8 mouse cellular contexts compared by ENCODE assay signal in genomic region chr3:88133187-88133771, GRCm38 (mm10). TPM values are rescaled to one million over a fixed set of nuclear protein-coding genes. Genes with fewer than 3 reads are reported as not detected.
DNase-seq lines count a peak whose midpoint lies in the region; TF ChIP-seq lines count a peak whose summit lies in the region.

No protein-coding gene starts in this region.

- intact Hi-C loops in heart, postnatal 14 days (cut with DNase I), result loop anchor here (5.0 kb wide), 1 partner anchor 41 kb away; no protein-coding TSS in a partner anchor

- peak; percentile 88 for DNase-seq in gastrocnemius, adult 18-20 months (ENCODE audit: low spot score)
- no peak for DNase-seq in gastrocnemius, postnatal 4 days (ENCODE audit: low spot score in 2 of 2)
- peak; percentile 23 to 26 for DNase-seq in B cell, adult 2 months
- peak; percentile 73 for DNase-seq in heart, postnatal 14 days
- no peak for DNase-seq in adrenal gland, postnatal 10 days
- no peak for DNase-seq in urinary bladder, postnatal 14 days (ENCODE audit: low spot score)
- no peak for DNase-seq in right cerebral cortex, postnatal 14 days

- 0 out of 2 replicates have a peak, but pooled peaks have one; percentile 13 for TF ChIP-seq CTCF in cortical plate, adult 2 months (IDR thresholded peaks at IDR 0.05; ENCODE audit: extremely low read depth, insufficient read depth, low read length)

- peaks cover 2% of the 10 kb centered on the region; the same call in 1 of the 2 replicates for H3K4me1 ChIP-seq in cortical plate, adult 2 months (ENCODE audit: control insufficient read depth, insufficient read depth, low read length)

- no peak for TF ChIP-seq POLR2A in cortical plate, adult 2 months (IDR thresholded peaks at IDR 0.05; ENCODE audit: extremely low read depth, insufficient read depth, low read length)

- no peak overlapping the region for H3K27ac ChIP-seq in cortical plate, adult 2 months (ENCODE audit: insufficient read depth, low read length)

- no peak overlapping the region for H3K4me3 ChIP-seq in cortical plate, adult 2 months (ENCODE audit: insufficient read depth, low read length)

RNA-seq across cellular contexts. Expression of gene Mef2d, which starts 8.9 kb away (rescaled TPM):
- total RNA-seq in gastrocnemius, adult 18-20 months (2021), result 100 to 1,000 TPM; 174 to 196 TPM
- 100 to 1,000 TPM; 160 to 174 TPM for total RNA-seq in gastrocnemius, postnatal 4 days (2021)
- 128 and 131 TPM in 2 replicates for polyA plus RNA-seq in cortical plate, adult 2 months (2012; rRNA removed)
- total RNA-seq in heart, postnatal 14 days (2021), result 100 to 1,000 TPM; 128 to 130 TPM
- total RNA-seq in adrenal gland, postnatal 10 days (2021), result 10 to 100 TPM; 85.7 to 86.6 TPM

RNA-seq across cellular contexts. Expression of gene Iqgap3, which starts 51.5 kb away (rescaled TPM):
- total RNA-seq in gastrocnemius, adult 18-20 months (2021), result under 1 TPM; 0.21 to 0.39 TPM
- total RNA-seq in gastrocnemius, postnatal 4 days (2021), result 10 to 100 TPM; 14.8 to 16.8 TPM
- polyA plus RNA-seq in cortical plate, adult 2 months (2012; rRNA removed), result 0.59 and 0.96 TPM in 2 replicates
- total RNA-seq in heart, postnatal 14 days (2021), result 1 to 10 TPM; 3.8 to 7.2 TPM
- total RNA-seq in adrenal gland, postnatal 10 days (2021), result 10 to 100 TPM in 1 of 2 experiments, 1 to 10 TPM in 1; 6.9 to 11.5 TPM

RNA-seq across cellular contexts. Expression of gene Ttc24, which starts 55.2 kb away (rescaled TPM):
- total RNA-seq in gastrocnemius, adult 18-20 months (2021), result not detected
- not detected for total RNA-seq in gastrocnemius, postnatal 4 days (2021)
- polyA plus RNA-seq in cortical plate, adult 2 months (2012; rRNA removed), result not detected in 2 replicates
- not detected for total RNA-seq in heart, postnatal 14 days (2021)
- total RNA-seq in adrenal gland, postnatal 10 days (2021), result not detected

Comparison
In these comparisons a context has a peak if more than half of its experiments do, and no peak if none do; other contexts are left out.
1. DNase-seq: peak in gastrocnemius, adult 18-20 months (single experiment), B cell, adult 2 months (2 of 2) and heart, postnatal 14 days (2 of 2); none in gastrocnemius, postnatal 4 days (0 of 2), adrenal gland, postnatal 10 days (single experiment), urinary bladder, postnatal 14 days (single experiment) and right cerebral cortex, postnatal 14 days (single experiment).